Mouse (Mus musculus): ENCODE measurements around the gene Selenoi.

- TF ChIP-seq POLR2A (IDR thresholded peaks at IDR 0.05; ENCODE audit: control insufficient read depth, extremely low read depth, insufficient read depth, low read length, poor library complexity) (no peak), CTCF (IDR thresholded peaks at IDR 0.05; ENCODE audit: borderline replicate concordance, control insufficient read depth, extremely low read depth, insufficient read depth, low read length, poor library complexity) (no peak)
Measured at GRCm38 (mm10) chr5:30270571-30271190, 38.3 kb downstream of the Selenoi start.

Measured in thymus, adult 2 months (tissue).